Mouse (Mus musculus): ENCODE results near the gene Oas1g.
A peak's percentile ranks its signal among the peaks of the same experiment; 100 is the strongest.
"Not testable (repeated sequence)": the region's sequence is repeated elsewhere in the genome, so short reads cannot be mapped to it uniquely, and the experiment has no call there.

The Oas1g gene

GRCm38 (mm10) chr5:120888294-120888815, 942 bp upstream of the Oas1g start:
- not testable (repeated sequence) for DNase-seq

- no peak for DNase-seq
These were observed 418 bp upstream of the Oas1g start for GRCm38 (mm10) chr5:120887831-120888230.

- not testable (repeated sequence) for DNase-seq
These were observed 5.7 kb downstream of the Oas1g start for GRCm38 (mm10) chr5:120881681-120882080.

- DNase-seq, result not testable (repeated sequence)
These were observed 8.6 kb downstream of the Oas1g start for GRCm38 (mm10) chr5:120878803-120879202.

GRCm38 (mm10) chr5:120877407-120877806, 10.0 kb downstream of the Oas1g start:
- not testable (repeated sequence) for DNase-seq

- DNase-seq, result not testable (repeated sequence)
These were observed 10.6 kb downstream of the Oas1g start for GRCm38 (mm10) chr5:120876839-120877238.

- DNase-seq, result no peak
These were observed 15.9 kb downstream of the Oas1g start for GRCm38 (mm10) chr5:120871469-120871868.

- DNase-seq, result no peak
These were observed 16.6 kb downstream of the Oas1g start for GRCm38 (mm10) chr5:120870782-120871181.

GRCm38 (mm10) chr5:120870081-120870480, 17.3 kb downstream of the Oas1g start:
- no peak for DNase-seq

- no peak for DNase-seq
These were observed 17.9 kb downstream of the Oas1g start for GRCm38 (mm10) chr5:120869436-120870015.

- DNase-seq, result no peak
These were observed 22.0 kb downstream of the Oas1g start for GRCm38 (mm10) chr5:120865336-120865860.

- DNase-seq, result no peak
These were observed 26.3 kb downstream of the Oas1g start, which contains the start of gene Oas1h for GRCm38 (mm10) chr5:120861121-120861520. Gene Oas1h (plus strand): TSS chr5:120861421.

- DNase-seq, result no peak
These were observed 28.2 kb downstream of the Oas1g start for GRCm38 (mm10) chr5:120859241-120859640.

GRCm38 (mm10) chr5:120849601-120850136, 37.7 kb downstream of the Oas1g start:
- peak; percentile 23 to 30 for DNase-seq

GRCm38 (mm10) chr5:120847067-120847466, 40.3 kb downstream of the Oas1g start, which contains the start of gene Oas1f:
Gene Oas1f (plus strand): TSS chr5:120847367.
- DNase-seq, result no peak

- peak in 1 of 2 experiments; percentile 22 for DNase-seq
These were observed 42.7 kb downstream of the Oas1g start for GRCm38 (mm10) chr5:120844713-120845112.

GRCm38 (mm10) chr5:120836731-120837585, 50.5 kb downstream of the Oas1g start:
- DNase-seq, result peak; percentile 55 to 67

- DNase-seq, result no peak
These were observed 53.8 kb downstream of the Oas1g start for GRCm38 (mm10) chr5:120833335-120834280.

- no peak for DNase-seq
These were observed 56.4 kb downstream of the Oas1g start for GRCm38 (mm10) chr5:120831031-120831430.

All from cerebellum, postnatal 36 days (tissue).